Mouse (Mus musculus) C2C12 (cell line): Measurements from ENCODE around the gene Mrpl35. TPM values are rescaled to one million over a fixed set of nuclear protein-coding genes. Genes with fewer than 3 reads are reported as not detected.

Experiments used
- H3K27me3 ChIP-seq: one replicate; pipeline ENCODE4 v1.6.1; 2011; ENCODE audit not compliant: control insufficient read depth, insufficient read depth, insufficient read length
- H3K36me3 ChIP-seq: one replicate; pipeline ENCODE4 v1.6.1; 2011; ENCODE audit not compliant: control insufficient read depth, insufficient read depth
- H3K4me3 ChIP-seq: one replicate; pipeline ENCODE4 v1.5.1; 2011; ENCODE audit warnings: mild to moderate bottlenecking, control low read depth; ENCODE audit not compliant: poor library complexity, insufficient read depth, severe bottlenecking
- H3K79me2 ChIP-seq: one replicate; pipeline ENCODE4 v1.6.1; 2011; ENCODE audit not compliant: control insufficient read depth, insufficient read depth
- H3K79me3 ChIP-seq: one replicate; pipeline ENCODE4 v1.6.1; 2011; ENCODE audit warnings: low read depth, control low read depth
- H3ac ChIP-seq: one replicate; pipeline ENCODE3; 2011; ENCODE audit warnings: low read depth; ENCODE audit not compliant: control insufficient read depth, insufficient read length
- CEBPB ChIP-seq: IDR thresholded peaks from one replicate; pipeline ENCODE4 v1.6.1; 2011; ENCODE audit warnings: low read depth, mild to moderate bottlenecking, control low read depth, moderate library complexity
- CTCF ChIP-seq: IDR thresholded peaks from one replicate; pipeline ENCODE4 v1.5.1; 2011; ENCODE audit not compliant: control insufficient read depth, insufficient read depth, insufficient read length
- FOSL1 ChIP-seq: IDR thresholded peaks from one replicate; pipeline ENCODE4 v1.8.0; 2011; ENCODE audit warnings: mild to moderate bottlenecking, low read length; ENCODE audit not compliant: poor library complexity, insufficient read depth, severe bottlenecking
- MAX ChIP-seq: IDR thresholded peaks from one replicate; pipeline ENCODE4 v1.6.1; 2011; ENCODE audit warnings: mild to moderate bottlenecking, control low read depth
- MYOD1 ChIP-seq: IDR thresholded peaks from one replicate; pipeline ENCODE4 v1.6.1; 2011; ENCODE audit warnings: low read depth; ENCODE audit not compliant: control insufficient read depth, insufficient read length
- MYOG ChIP-seq: IDR thresholded peaks from one replicate; pipeline ENCODE4 v1.6.1; 2011; ENCODE audit not compliant: control insufficient read depth, insufficient read length; ENCODE audit errors: extremely low read depth
- USF1 ChIP-seq: IDR thresholded peaks from one replicate; pipeline ENCODE4 v1.6.1; 2011; ENCODE audit warnings: low read depth, mild to moderate bottlenecking, control low read depth, moderate library complexity
- polyA plus RNA-seq: library from polyadenylated mRNA; unstranded; fragments of >200 nt; fragmentation: generic; extraction: Trizol; gene quantifications from one replicate; pipeline ENCODE4 v1.2.1, GENCODE M21; 2012; ENCODE audit warnings: missing spikeins

Gene Mrpl35
- polyA plus RNA-seq, 1 experiment, result 19.9 TPM

DNA sequence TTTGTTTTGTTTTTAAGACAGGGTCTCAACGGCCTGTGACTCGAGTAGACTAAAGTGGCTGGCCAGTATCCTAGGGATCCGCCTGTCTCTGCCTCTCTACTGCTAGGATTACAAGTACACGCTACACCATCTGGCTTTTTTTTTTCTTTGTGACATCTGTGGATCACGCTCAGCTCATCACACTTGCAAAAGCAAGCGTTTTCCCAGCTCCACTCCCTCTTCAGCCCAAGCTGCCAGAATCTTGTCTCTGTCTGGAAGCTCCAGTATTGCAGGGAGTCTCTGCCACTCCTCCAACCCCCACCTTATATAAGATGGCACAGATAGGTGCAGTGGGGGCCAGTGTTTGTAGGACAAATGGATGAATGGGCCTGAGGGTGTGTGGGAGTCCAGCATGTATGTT is 54.6 kb downstream of the Mrpl35 start:
- Histone ChIP-seq H3ac (no peak overlapping the region), H3K4me3 (no peak overlapping the region), H3K27me3 (no peaks in the 10 kb centered on the region), H3K36me3 (no peaks in the 10 kb centered on the region), H3K79me2 (no peaks in the 10 kb centered on the region), H3K79me3 (no peaks in the 10 kb centered on the region)
- TF ChIP-seq MAX (no peak), MYOD1 (no peak), CTCF (no peak), MYOG (no peak), USF1 (no peak), CEBPB (no peak), FOSL1 (no peak)

- Histone ChIP-seq H3K36me3 (no peaks in the 10 kb centered on the region), H3K4me3 (no peak overlapping the region), H3K79me3 (no peaks in the 10 kb centered on the region), H3K79me2 (no peaks in the 10 kb centered on the region), H3ac (no peak overlapping the region), H3K27me3 (no peaks in the 10 kb centered on the region)
- TF ChIP-seq MAX, result no peak
- TF ChIP-seq MYOG, result no peak
- TF ChIP-seq FOSL1, result no peak
- no peak for TF ChIP-seq MYOD1
- no peak for TF ChIP-seq CTCF
- no peak for TF ChIP-seq USF1
- TF ChIP-seq CEBPB, result no peak
These were observed 55.5 kb downstream of the Mrpl35 start for GRCm38 (mm10) chr6:71771282-71771681.

- H3K27me3 ChIP-seq, result no peaks in the 10 kb centered on the region
- no peaks in the 10 kb centered on the region for H3K79me3 ChIP-seq
- no peaks in the 10 kb centered on the region for H3K79me2 ChIP-seq
- H3ac ChIP-seq, result no peak overlapping the region
- H3K4me3 ChIP-seq, result no peak overlapping the region
- TF ChIP-seq FOSL1 (no peak), CTCF (no peak), MYOD1 (no peak), MYOG (no peak), MAX (no peak), USF1 (no peak), CEBPB (no peak)
- H3K36me3 ChIP-seq, result no peaks in the 10 kb centered on the region
These were observed 55.9 kb downstream of the Mrpl35 start for GRCm38 (mm10) chr6:71770856-71771255.

GRCm38 (mm10) chr6:71769901-71770690 is 56.7 kb downstream of the Mrpl35 start:
- H3K36me3 ChIP-seq, result no peaks in the 10 kb centered on the region
- no peaks in the 10 kb centered on the region for H3K79me2 ChIP-seq
- H3K79me3 ChIP-seq, result no peaks in the 10 kb centered on the region
- no peak overlapping the region for H3ac ChIP-seq
- H3K4me3 ChIP-seq, result no peak overlapping the region
- TF ChIP-seq CEBPB, result no peak
- H3K27me3 ChIP-seq, result no peaks in the 10 kb centered on the region

- no peaks in the 10 kb centered on the region for H3K79me3 ChIP-seq
- no peaks in the 10 kb centered on the region for H3K79me2 ChIP-seq
- no peaks in the 10 kb centered on the region for H3K36me3 ChIP-seq
- no peaks in the 10 kb centered on the region for H3K27me3 ChIP-seq
- TF ChIP-seq MYOD1 (no peak), MYOG (no peak), CEBPB (no peak)
- H3ac ChIP-seq, result no peak overlapping the region
- no peak overlapping the region for H3K4me3 ChIP-seq
These were observed 59.0 kb downstream of the Mrpl35 start for GRCm38 (mm10) chr6:71767761-71768160.

Other genes with a start within 250 kb of the Mrpl35 start
- gene Kdm3a, start 194.0 kb downstream of the Mrpl35 start, polyA plus RNA-seq, result 4.9 TPM
- 0.14 TPM for gene Reep1, start 119.4 kb downstream of the Mrpl35 start, polyA plus RNA-seq
- 111 TPM for gene Immt, start 4.4 kb upstream of the Mrpl35 start, polyA plus RNA-seq
- 23.6 TPM for gene Ptcd3, start 81.8 kb upstream of the Mrpl35 start, polyA plus RNA-seq
- 35.1 TPM for gene Polr1a, start 82.1 kb upstream of the Mrpl35 start, polyA plus RNA-seq